Mouse (Mus musculus) large intestine, adult 2 months (tissue): ENCODE data around the gene Fndc7. TPM values are rescaled to one million over a fixed set of nuclear protein-coding genes. Genes with fewer than 3 reads are reported as not detected.

Source experiments
- DNase-seq: peaks from one replicate; pipeline ENCODE4 v3.0.0-alpha.2; 2012; ENCODE audit warnings: low read depth, low spot score
- WGBS: fragments of 180-500 bp; shearing (Covaris S2); methylation state at CpG from one replicate; pipeline ENCODE4 v1.1.7; 2018; 5-methylcytosine and 5-hydroxymethylcytosine counted together
- polyA plus RNA-seq: library from polyadenylated mRNA; depleted of rRNA; stranded (reverse); fragments of >200 nt; gene quantifications from 2 replicates; pipeline ENCODE4 v1.2.3, GENCODE M21; 2012; rRNA removed

Fndc7 gene
- polyA plus RNA-seq, 1 experiment: 0.11 TPM

DNA sequence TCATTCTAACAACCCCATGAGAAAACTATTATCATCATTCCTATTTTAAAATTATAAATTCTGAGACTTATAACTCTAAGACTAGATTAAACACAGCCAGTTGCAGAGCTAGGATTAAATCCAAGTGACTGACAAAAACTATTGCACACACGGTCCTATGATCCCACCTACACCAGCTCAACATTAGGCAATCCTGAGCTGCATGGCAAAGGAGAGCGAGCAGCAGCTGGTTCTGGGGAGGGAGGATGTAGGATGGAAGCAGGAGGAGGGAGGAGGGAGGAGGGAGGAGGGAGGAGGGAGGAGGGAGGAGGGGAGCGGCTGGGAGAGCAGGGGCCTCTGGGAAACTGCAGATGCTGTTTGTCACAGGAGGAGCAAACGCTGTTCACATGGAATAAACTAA is 74.2 kb downstream of the Fndc7 start:
- WGBS: 60% methylated on average over 4 of the region's 4 CpGs
- DNase-seq: no peak

DNA sequence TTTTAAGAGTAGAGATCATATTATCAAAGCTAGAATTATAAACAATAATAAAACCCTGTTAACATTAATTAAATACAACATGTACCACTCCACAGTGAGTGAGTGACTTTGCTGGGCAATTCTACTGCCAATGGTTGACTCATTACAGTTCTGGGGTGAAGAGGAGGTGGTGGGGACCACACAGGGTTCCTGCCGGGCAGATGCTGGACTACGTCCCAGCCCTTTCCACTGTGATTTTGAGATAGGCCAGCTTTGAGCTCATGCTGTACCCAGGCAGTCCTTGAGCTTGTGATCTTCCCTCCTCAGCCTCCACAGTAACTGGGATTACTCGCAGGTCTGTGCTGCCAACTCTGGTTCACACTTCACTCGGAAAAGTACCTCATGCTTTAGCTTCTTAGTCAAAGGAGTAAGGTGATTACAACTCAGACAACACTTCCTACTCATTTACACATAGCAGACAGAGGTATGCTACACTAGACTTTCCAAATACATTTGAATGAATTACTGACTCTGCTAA is 79.0 kb downstream of the Fndc7 start:
- no peak for DNase-seq
- 62% methylated on average over 4 of the region's 4 CpGs for whole genome bisulfite sequencing

DNA sequence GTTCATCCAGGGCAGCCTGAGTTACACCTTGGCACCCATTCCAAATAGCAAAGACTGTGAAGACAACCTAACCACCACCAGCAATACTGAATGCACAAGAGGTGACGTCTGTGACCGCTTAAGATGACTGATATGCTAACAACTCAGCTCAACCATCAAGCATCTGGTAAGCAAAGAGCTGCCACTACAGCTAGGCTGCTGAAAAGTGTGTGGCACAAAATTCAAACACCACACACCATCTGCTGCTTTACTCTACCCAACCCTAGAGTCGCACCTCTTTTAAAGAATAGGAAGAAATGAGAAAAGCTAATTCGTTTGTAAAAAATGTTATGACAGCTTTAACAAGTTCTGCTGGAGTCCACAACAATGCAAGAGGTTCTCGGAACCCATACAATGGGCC is 84.2 kb downstream of the Fndc7 start:
- WGBS: 91% methylated on average over 5 of the region's 5 CpGs
- DNase-seq: no peak

Other genes starting within 250 kb of the Fndc7 start
- gene Clcc1, start 236.1 kb downstream of the Fndc7 start, polyA plus RNA-seq: 21.9 and 28.5 TPM in 2 replicates
- 12.2 and 18.7 TPM in 2 replicates for gene Gpsm2, start 167.7 kb downstream of the Fndc7 start, polyA plus RNA-seq
- gene Aknad1, start 150.3 kb downstream of the Fndc7 start, polyA plus RNA-seq: 0.38 TPM in 1 of 2 replicates, not detected in the other
- 12.2 and 16.9 TPM in 2 replicates for gene Stxbp3, start 49.5 kb downstream of the Fndc7 start, polyA plus RNA-seq
- gene Prpf38b, start 21.7 kb upstream of the Fndc7 start, polyA plus RNA-seq: 17.5 and 42.2 TPM in 2 replicates
- gene Henmt1, start 49.9 kb upstream of the Fndc7 start, polyA plus RNA-seq: not detected in 2 replicates
- gene Gm9857, start 50.4 kb upstream of the Fndc7 start, polyA plus RNA-seq: not detected in 2 replicates
- 7.2 and 8.5 TPM in 2 replicates for gene Fam102b, start 137.6 kb upstream of the Fndc7 start, polyA plus RNA-seq
- not detected in 2 replicates for gene Slc25a54, start 190.5 kb upstream of the Fndc7 start, polyA plus RNA-seq
- gene Slc25a24, start 233.1 kb upstream of the Fndc7 start, polyA plus RNA-seq: 32.6 and 55.8 TPM in 2 replicates